Mouse (Mus musculus) heart, embryonic 14.5 days (tissue): ENCODE results near the gene Tmf1. TPM values are rescaled to one million over a fixed set of nuclear protein-coding genes. Genes with fewer than 3 reads are reported as not detected.

Experiments
- ATAC-seq: fragments of 200-750 bp; cut with Nextera tagmentation; 2 replicates; pipeline ENCODE4 v1.8.0; 2017; ENCODE audit warnings: low read depth, moderate TSS enrichment; ENCODE audit not compliant: insufficient number of reproducible peaks, insufficient read depth, low FRiP score
- H3K27ac ChIP-seq, 2 experiments: fragments of 200-500 bp in 1 of 2; fragments of 300-500 bp in 1 of 2; sonication (generic) in 1 of 2; replicated peaks in 1 of 2; 2 replicates each; pipeline ENCODE4 v1.5.1; 2012 to 2014; ENCODE audit warnings: low read depth in 2 of 2, low read length in 2 of 2, control low read depth in 1 of 2, mild to moderate bottlenecking in 1 of 2, mixed read lengths in 1 of 2; ENCODE audit not compliant: control insufficient read depth in 1 of 2, insufficient read depth in 1 of 2
- H3K27me3 ChIP-seq: fragments of 300-500 bp; sonication (generic); 2 replicates; pipeline ENCODE4 v1.6.1; 2014; ENCODE audit warnings: mild to moderate bottlenecking, low read length, control low read depth; ENCODE audit not compliant: control insufficient read depth, insufficient read depth
- H3K36me3 ChIP-seq: fragments of 300-500 bp; sonication (generic); 2 replicates; pipeline ENCODE4 v1.6.1; 2014; ENCODE audit warnings: mild to moderate bottlenecking, control low read depth, low read length, mixed read lengths; ENCODE audit not compliant: control insufficient read depth, insufficient read depth
- H3K4me1 ChIP-seq, 2 experiments: fragments of 200-500 bp in 1 of 2; fragments of 300-500 bp in 1 of 2; sonication (generic) in 1 of 2; 2 replicates each; pipeline ENCODE4 v1.6.1; 2012 to 2014; ENCODE audit warnings: low read length in 2 of 2, control low read depth in 1 of 2, mixed read lengths in 1 of 2; ENCODE audit not compliant: control insufficient read depth in 2 of 2, insufficient read depth in 2 of 2
- H3K4me2 ChIP-seq: fragments of 300-500 bp; sonication (generic); 2 replicates; pipeline ENCODE4 v1.6.1; 2014; ENCODE audit warnings: mild to moderate bottlenecking, low read length
- H3K4me3 ChIP-seq, 2 experiments: fragments of 200-500 bp in 1 of 2; fragments of 300-500 bp in 1 of 2; sonication (generic) in 1 of 2; 2 replicates each; pipeline ENCODE4 v1.5.1; 2012 to 2014; ENCODE audit warnings: low read length in 2 of 2, mild to moderate bottlenecking in 2 of 2, control low read depth in 1 of 2, low read depth in 1 of 2, moderate library complexity in 1 of 2; ENCODE audit not compliant: control insufficient read depth in 1 of 2, insufficient read depth in 1 of 2
- H3K9ac ChIP-seq: fragments of 300-500 bp; sonication (generic); 2 replicates; pipeline ENCODE4 v1.6.1; 2014; ENCODE audit warnings: mild to moderate bottlenecking, low read length
- H3K9me3 ChIP-seq: fragments of 300-500 bp; sonication (generic); 2 replicates; pipeline ENCODE4 v1.6.1; 2016; ENCODE audit warnings: low read length, control low read depth; ENCODE audit not compliant: control insufficient read depth
- WGBS: fragments of 180-500 bp; shearing (Covaris S2); extraction: QIAGEN DNeasy Blood & Tissue Kit; methylation state at CpG from one replicate; pipeline ENCODE4 v1.1.7; 2014; 5-methylcytosine and 5-hydroxymethylcytosine counted together
- polyA plus RNA-seq: library from polyadenylated mRNA; unstranded; fragments of >200 nt; fragmentation: Nextera tagmentation; extraction: Ambion mirVana; gene quantifications from 2 replicates; pipeline ENCODE4 v1.2.1, GENCODE M21; 2014

Tmf1 gene
- polyA plus RNA-seq, 1 experiment from 2014 or later = 25.1 TPM

- Histone ChIP-seq H3K9me3 (no peaks in the 10 kb centered on the region), H3K4me2 (no peak overlapping the region), H3K27me3 (no peaks in the 10 kb centered on the region), H3K27ac (no peak overlapping the region), H3K9ac (no peak overlapping the region), H3K4me1 (no peaks in the 10 kb centered on the region), H3K36me3 (peaks cover 4% of the 10 kb centered on the region), H3K4me3 (no peak overlapping the region)
- WGBS = 69% methylated on average over 8 of the region's 8 CpGs
- ATAC-seq = no peak
Measured at GRCm38 (mm10) chr6:97106106-97106505, 72.8 kb downstream of the Tmf1 start.

GRCm38 (mm10) chr6:97104264-97104852 is 74.6 kb downstream of the Tmf1 start:
- Histone ChIP-seq H3K36me3 (no peaks in the 10 kb centered on the region), H3K27me3 (no peaks in the 10 kb centered on the region), H3K9ac (no peak overlapping the region), H3K4me1 (no peaks in the 10 kb centered on the region), H3K9me3 (no peaks in the 10 kb centered on the region), H3K4me2 (no peak overlapping the region), H3K27ac (no peak overlapping the region), H3K4me3 (no peak overlapping the region)
- 74% methylated on average over 7 of the region's 7 CpGs for WGBS
- no peak for ATAC-seq

Other genes starting within 250 kb of the Tmf1 start
- not detected in 2 replicates for gene Fam19a4, start 118.7 kb downstream of the Tmf1 start, polyA plus RNA-seq
- 14.1 and 14.6 TPM in 2 replicates for gene Eogt, start 29.9 kb downstream of the Tmf1 start, polyA plus RNA-seq
- 74.4 and 76.3 TPM in 2 replicates for gene Uba3, start 26.5 kb upstream of the Tmf1 start, polyA plus RNA-seq
- 57.9 and 65.1 TPM in 2 replicates for gene Arl6ip5, start 31.6 kb upstream of the Tmf1 start, polyA plus RNA-seq
- 21.7 and 23.0 TPM in 2 replicates for gene Lmod3, start 73.6 kb upstream of the Tmf1 start, polyA plus RNA-seq